Mouse (Mus musculus) neural tube, embryonic 11.5 days (tissue): Measurements from ENCODE around the gene Tcte1. TPM values are rescaled to one million over a fixed set of nuclear protein-coding genes. Genes with fewer than 3 reads are reported as not detected.

Source experiments
- ATAC-seq: fragments of 200-750 bp; cut with Nextera tagmentation; 2 replicates; pipeline ENCODE4 v1.8.0; 2017; ENCODE audit warnings: moderate number of reproducible peaks, mild to moderate bottlenecking, moderate TSS enrichment, moderate library complexity; ENCODE audit not compliant: insufficient read depth, low FRiP score, low TSS enrichment
- DNase-seq: peaks from one replicate; pipeline ENCODE4 v3.0.0-alpha.2; 2015; ENCODE audit warnings: low spot score
- H3K27ac ChIP-seq: fragments of 300-500 bp; sonication (generic); 2 replicates; pipeline ENCODE4 v1.5.1; 2014; ENCODE audit warnings: low read depth, mild to moderate bottlenecking, low read length
- H3K27me3 ChIP-seq: fragments of 300-500 bp; sonication (generic); 2 replicates; pipeline ENCODE4 v1.6.1; 2014; ENCODE audit warnings: mild to moderate bottlenecking, low read length, mixed read lengths; ENCODE audit not compliant: control insufficient read depth, insufficient read depth
- H3K36me3 ChIP-seq: fragments of 300-500 bp; sonication (generic); 2 replicates; pipeline ENCODE4 v1.6.1; 2014; ENCODE audit warnings: mild to moderate bottlenecking, low read length, moderate library complexity, mixed read lengths; ENCODE audit not compliant: control insufficient read depth, insufficient read depth
- H3K4me1 ChIP-seq: fragments of 300-500 bp; sonication (generic); 2 replicates; pipeline ENCODE4 v1.6.1; 2014; ENCODE audit warnings: low read length, mixed read lengths; ENCODE audit not compliant: control insufficient read depth, insufficient read depth
- H3K4me2 ChIP-seq: fragments of 300-500 bp; sonication (generic); 2 replicates; pipeline ENCODE4 v1.6.1; 2014; ENCODE audit warnings: low read depth, mild to moderate bottlenecking, moderate library complexity
- H3K4me3 ChIP-seq: fragments of 300-500 bp; sonication (generic); 2 replicates; pipeline ENCODE4 v1.5.1; 2014; ENCODE audit warnings: low read depth, low read length
- H3K9ac ChIP-seq: fragments of 300-500 bp; sonication (generic); 2 replicates; pipeline ENCODE4 v1.6.1; 2014; ENCODE audit warnings: mild to moderate bottlenecking, low read length
- H3K9me3 ChIP-seq: fragments of 300-500 bp; sonication (generic); 2 replicates; pipeline ENCODE4 v1.6.1; 2016; ENCODE audit warnings: low read length; ENCODE audit not compliant: control insufficient read depth
- WGBS: fragments of 180-500 bp; shearing (Covaris S2); extraction: QIAGEN DNeasy Blood & Tissue Kit; methylation state at CpG from one replicate; pipeline ENCODE4 v1.1.7; 2014; 5-methylcytosine and 5-hydroxymethylcytosine counted together
- polyA plus RNA-seq: library from polyadenylated mRNA; unstranded; fragments of >200 nt; fragmentation: Nextera tagmentation; extraction: Ambion mirVana; gene quantifications from 2 replicates; pipeline ENCODE4 v1.2.1, GENCODE M21; 2014

Tcte1 gene
- polyA plus RNA-seq, 1 experiment from 2014 or later: 1.8 TPM

DNA sequence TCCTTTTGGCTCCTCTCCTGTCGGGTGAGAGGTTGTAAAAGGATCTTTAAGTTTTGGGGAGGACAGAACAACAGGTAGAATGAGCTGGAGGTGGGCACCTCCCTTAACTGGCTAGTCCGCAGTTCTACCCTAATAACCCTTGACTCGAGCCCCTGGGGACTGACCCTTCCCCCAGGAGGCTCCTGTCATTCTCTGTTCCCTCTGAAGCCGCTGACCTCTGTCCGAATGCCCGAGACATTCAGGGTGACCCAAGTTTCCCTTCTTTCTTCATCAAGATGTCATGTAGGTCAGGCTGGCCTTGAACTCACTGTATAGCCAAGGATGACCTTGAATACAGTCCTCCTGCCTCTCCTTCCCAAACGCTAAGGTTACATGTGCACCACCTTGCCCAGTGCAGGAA lies 65.1 kb downstream of the Tcte1 start:
- no peak overlapping the region for H3K27ac ChIP-seq
- H3K4me3 ChIP-seq: no peak overlapping the region
- H3K4me2 ChIP-seq: no peak overlapping the region
- DNase-seq: no peak
- no peaks in the 10 kb centered on the region for H3K27me3 ChIP-seq
- WGBS: 82% methylated on average over 7 of the region's 7 CpGs
- ATAC-seq: no peak
- H3K36me3 ChIP-seq: no peaks in the 10 kb centered on the region
- no peak overlapping the region for H3K9ac ChIP-seq
- H3K9me3 ChIP-seq: no peaks in the 10 kb centered on the region
- peaks cover 5% of the 10 kb centered on the region for H3K4me1 ChIP-seq

GRCm38 (mm10) chr17:45589236-45589635 lies 66.0 kb downstream of the Tcte1 start:
- DNase-seq (no peak), ATAC-seq (no peak)
- Histone ChIP-seq H3K4me1 (peaks cover 5% of the 10 kb centered on the region), H3K27me3 (no peaks in the 10 kb centered on the region), H3K9me3 (no peaks in the 10 kb centered on the region), H3K4me2 (no peak overlapping the region), H3K27ac (no peak overlapping the region), H3K4me3 (no peak overlapping the region), H3K9ac (no peak overlapping the region), H3K36me3 (no peaks in the 10 kb centered on the region)
- 93% methylated on average over 7 of the region's 7 CpGs for WGBS

- ATAC-seq (no peak), DNase-seq (no peak)
- WGBS: 90% methylated on average over 8 of the region's 8 CpGs
- Histone ChIP-seq H3K27ac (no peak overlapping the region), H3K4me2 (no peak overlapping the region), H3K4me1 (peaks cover 6% of the 10 kb centered on the region), H3K4me3 (no peak overlapping the region), H3K36me3 (no peaks in the 10 kb centered on the region), H3K9ac (no peak overlapping the region), H3K9me3 (no peaks in the 10 kb centered on the region), H3K27me3 (no peaks in the 10 kb centered on the region; the same call in 1 of the 2 replicates)
Observed at GRCm38 (mm10) chr17:45589844-45590243, 66.6 kb downstream of the Tcte1 start.

DNA sequence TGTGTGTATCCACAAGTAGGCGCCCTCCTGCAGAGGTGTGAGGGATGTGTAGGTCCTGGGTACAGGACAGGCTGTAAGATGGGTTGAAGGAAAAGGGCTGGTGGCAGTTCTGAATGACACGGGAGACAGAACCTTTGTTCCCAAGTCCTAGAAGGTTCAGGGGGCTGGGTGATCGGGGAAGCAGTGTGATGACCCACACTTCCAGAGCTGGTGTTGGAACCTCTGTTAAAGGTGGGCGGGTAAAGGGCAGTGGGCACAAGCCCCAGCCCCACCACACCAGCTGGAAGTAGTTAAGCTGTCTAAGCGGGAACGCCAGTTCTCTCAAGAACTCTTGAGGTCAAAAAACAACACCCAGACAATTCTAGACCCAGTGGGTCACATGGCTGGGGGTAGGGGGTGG lies 67.2 kb downstream of the Tcte1 start:
- Histone ChIP-seq H3K4me2 (no peak overlapping the region), H3K4me3 (no peak overlapping the region), H3K27ac (no peak overlapping the region), H3K27me3 (no peaks in the 10 kb centered on the region; the same call in 1 of the 2 replicates), H3K9ac (peak overlapping the region; percentile 3; the same call in 1 of the 2 replicates), H3K4me1 (peaks cover 12% of the 10 kb centered on the region), H3K9me3 (no peaks in the 10 kb centered on the region), H3K36me3 (no peaks in the 10 kb centered on the region)
- ATAC-seq (no peak), DNase-seq (no peak)
- 83% methylated on average over 6 of the region's 6 CpGs for WGBS

DNA sequence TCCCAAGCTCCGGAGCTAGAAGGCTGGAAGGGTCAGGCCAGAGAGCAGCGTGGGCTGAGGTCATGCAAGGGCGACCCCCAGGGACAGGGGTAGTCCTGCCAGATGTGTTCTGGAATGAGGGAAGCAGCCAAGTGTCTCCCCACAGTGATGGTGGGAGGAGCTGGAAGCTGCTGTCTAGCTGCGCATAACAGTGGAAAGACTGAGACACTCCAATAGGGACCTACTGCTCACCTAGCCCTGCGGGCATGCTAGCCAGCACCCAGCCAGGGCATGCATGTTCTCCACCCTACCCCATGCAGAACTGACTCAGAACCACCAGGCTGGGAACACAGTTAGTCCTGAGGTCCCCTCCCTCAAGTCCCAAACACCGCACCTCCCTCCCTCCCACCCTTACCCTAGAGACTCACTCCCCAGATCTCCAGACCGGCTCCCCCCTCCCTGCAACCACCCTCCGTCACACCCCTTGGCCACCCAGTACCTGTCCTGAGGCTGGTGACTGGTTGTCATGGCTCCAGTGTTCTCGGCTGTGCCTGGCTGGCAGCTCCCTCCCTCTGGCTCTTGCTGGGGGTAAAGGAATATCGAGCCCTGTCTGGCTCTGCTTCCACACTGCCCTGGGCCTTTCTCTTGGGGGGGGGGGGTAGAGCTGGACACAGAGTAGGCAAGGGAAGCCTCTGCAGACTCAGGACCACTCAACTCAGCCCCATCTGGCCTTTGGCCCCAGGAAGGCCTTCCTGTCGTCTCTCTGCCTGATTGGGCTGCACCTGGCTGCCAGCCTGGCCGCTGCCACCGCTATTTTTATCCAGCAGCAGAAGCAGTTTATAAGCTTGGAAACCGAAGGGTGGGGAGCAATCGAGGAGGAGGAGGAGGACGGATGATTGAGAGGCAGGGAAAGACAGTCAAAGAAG lies 68.7 kb downstream of the Tcte1 start:
- H3K27ac ChIP-seq: no peak overlapping the region
- peaks cover 21% of the 10 kb centered on the region for H3K4me1 ChIP-seq
- peak overlapping the region; percentile 17; the same call in 1 of the 2 replicates for H3K4me2 ChIP-seq
- 55% methylated on average over 16 of the region's 16 CpGs for WGBS
- DNase-seq: no peak
- peaks cover 7% of the 10 kb centered on the region; the same call in 1 of the 2 replicates for H3K27me3 ChIP-seq
- H3K9ac ChIP-seq: no peak overlapping the region
- H3K9me3 ChIP-seq: no peaks in the 10 kb centered on the region
- H3K4me3 ChIP-seq: no peak overlapping the region
- no peaks in the 10 kb centered on the region for H3K36me3 ChIP-seq
- ATAC-seq: no peak

Other genes with a start within 250 kb of the Tcte1 start
- 84.0 and 84.4 TPM in 2 replicates for gene Cdc5l, start 89.7 kb upstream of the Tcte1 start, polyA plus RNA-seq
- 0.48 and 0.51 TPM in 2 replicates for gene Spats1, start 48.0 kb upstream of the Tcte1 start, polyA plus RNA-seq
- gene Aars2, start 16.6 kb upstream of the Tcte1 start, polyA plus RNA-seq: 18.6 and 19.0 TPM in 2 replicates
- gene Tmem151b, start 26.2 kb downstream of the Tcte1 start, polyA plus RNA-seq: 6.2 and 6.8 TPM in 2 replicates
- gene Nfkbie, start 32.3 kb downstream of the Tcte1 start, polyA plus RNA-seq: 6.9 and 7.0 TPM in 2 replicates
- gene Slc35b2, start 40.4 kb downstream of the Tcte1 start, polyA plus RNA-seq: 101 and 106 TPM in 2 replicates
- gene Hsp90ab1, start 49.8 kb downstream of the Tcte1 start, polyA plus RNA-seq: 1,725 and 1,823 TPM in 2 replicates
- gene Slc29a1, start 76.2 kb downstream of the Tcte1 start, polyA plus RNA-seq: 44.1 and 48.7 TPM in 2 replicates
- 4.8 and 5.3 TPM in 2 replicates for gene Mymx, start 78.7 kb downstream of the Tcte1 start, polyA plus RNA-seq
- gene Capn11, start 135.9 kb downstream of the Tcte1 start, polyA plus RNA-seq: 0.15 and 0.57 TPM in 2 replicates
- 102 and 108 TPM in 2 replicates for gene Mrpl14, start 162.9 kb downstream of the Tcte1 start, polyA plus RNA-seq
- 48.7 and 55.2 TPM in 2 replicates for gene Tmem63b, start 163.5 kb downstream of the Tcte1 start, polyA plus RNA-seq
- gene 1600014C23Rik, start 210.4 kb downstream of the Tcte1 start, polyA plus RNA-seq: not detected in 2 replicates